Mouse (Mus musculus) bone marrow, adult 2 months (tissue): ENCODE data around the gene Gstm2. TPM values are rescaled to one million over a fixed set of nuclear protein-coding genes. Genes with fewer than 3 reads are reported as not detected.
A peak's percentile ranks its signal among the peaks of the same experiment; 100 is the strongest.
"Not testable (repeated sequence)": the region's sequence is repeated elsewhere in the genome, so short reads cannot be mapped to it uniquely, and the experiment has no call there.

Source experiments
- H3K27ac ChIP-seq: fragments of 200-500 bp; 2 replicates; pipeline ENCODE4 v1.5.1; 2012; ENCODE audit warnings: low read depth, mild to moderate bottlenecking, control low read depth, inconsistent platforms, low read length; ENCODE audit not compliant: control insufficient read depth, poor library complexity, insufficient read depth
- H3K4me1 ChIP-seq: fragments of 200-500 bp; 2 replicates; pipeline ENCODE4 v1.6.1; 2011; ENCODE audit warnings: low read length; ENCODE audit not compliant: control insufficient read depth, insufficient read depth
- H3K4me3 ChIP-seq: fragments of 200-500 bp; replicated peaks from 2 replicates; pipeline ENCODE3; 2011; ENCODE audit warnings: mild to moderate bottlenecking, low read depth, low read length, control low read depth; ENCODE audit not compliant: control insufficient read depth
- CTCF ChIP-seq: fragments of 200-500 bp; IDR thresholded peaks from 2 replicates; pipeline ENCODE4 v1.5.1; 2011; ENCODE audit warnings: low read length, control low read depth; ENCODE audit not compliant: control insufficient read depth, insufficient read depth
- POLR2A ChIP-seq: fragments of 200-500 bp; IDR thresholded peaks from 2 replicates; pipeline ENCODE4 v1.6.1; 2011; ENCODE audit warnings: low read depth, mild to moderate bottlenecking, control low read depth, low read length, borderline replicate concordance; ENCODE audit not compliant: control insufficient read depth
- WGBS: fragments of 180-500 bp; shearing (Covaris S2); methylation state at CpG from one replicate; pipeline ENCODE4 v1.1.7; 2018; 5-methylcytosine and 5-hydroxymethylcytosine counted together
- polyA plus RNA-seq: library from polyadenylated mRNA; stranded (reverse); fragments of >200 nt; gene quantifications from 2 replicates; pipeline ENCODE4 v1.2.4, GENCODE M21; 2011; ENCODE audit warnings: low replicate concordance; ENCODE audit not compliant: missing spikeins, insufficient read depth, insufficient read length

Gstm2 gene
- polyA plus RNA-seq, 1 experiment: 10.5 TPM

GRCm38 (mm10) chr3:108018190-108018820, 32.1 kb upstream of the Gstm2 start:
- WGBS: 7% methylated on average over 14 of the region's 14 CpGs

GRCm38 (mm10) chr3:108017473-108018189, 31.4 kb upstream of the Gstm2 start, which contains the start of gene Gstm1:
Gene Gstm1 (minus strand): TSS chr3:108017973.
- Histone ChIP-seq H3K4me1 (peaks cover 6% of the 10 kb centered on the region; the same call in 1 of the 2 replicates), H3K4me3 (peak within 1 kb of the TSS; percentile 59), H3K27ac (peak within 1 kb of the TSS; percentile 76)
- under 1% methylated on average over 31 of the region's 31 CpGs for WGBS
- no peak for TF ChIP-seq POLR2A
- TF ChIP-seq CTCF: peak; percentile 76

More at GRCm38 (mm10) chr3:108018190-108018820, 32.1 kb upstream of the Gstm2 start:
- no peak for TF ChIP-seq POLR2A
- no peak for TF ChIP-seq CTCF
- Histone ChIP-seq H3K4me1 (peaks cover 6% of the 10 kb centered on the region; the same call in 1 of the 2 replicates), H3K27ac (peak overlapping the region; percentile 76), H3K4me3 (peak overlapping the region; percentile 59)

GRCm38 (mm10) chr3:108016468-108016867, 30.2 kb upstream of the Gstm2 start:
- WGBS: 74% methylated on average over 5 of the region's 5 CpGs
- not testable (repeated sequence) for H3K27ac ChIP-seq, H3K4me1 ChIP-seq, H3K4me3 ChIP-seq

GRCm38 (mm10) chr3:108014974-108015346, 28.7 kb upstream of the Gstm2 start:
- WGBS: 92% methylated on average over 2 of the region's 2 CpGs
- no peak for TF ChIP-seq POLR2A
- no peak for TF ChIP-seq CTCF
- Histone ChIP-seq H3K27ac (no peak overlapping the region), H3K4me3 (no peak overlapping the region), H3K4me1 (peaks cover 5% of the 10 kb centered on the region; the same call in 1 of the 2 replicates)

- H3K27ac ChIP-seq: no peak overlapping the region
- H3K4me3 ChIP-seq: no peak overlapping the region
- TF ChIP-seq CTCF (no peak), POLR2A (no peak)
- 64% methylated on average over 8 of the region's 8 CpGs for WGBS
- H3K4me1 ChIP-seq: peaks cover 5% of the 10 kb centered on the region; the same call in 1 of the 2 replicates
These were observed 28.1 kb upstream of the Gstm2 start for GRCm38 (mm10) chr3:108014098-108014973.

GRCm38 (mm10) chr3:108013331-108013871, 27.1 kb upstream of the Gstm2 start:
- Histone ChIP-seq H3K4me1 (peaks cover 2% of the 10 kb centered on the region; the same call in 1 of the 2 replicates), H3K4me3 (no peak overlapping the region), H3K27ac (no peak overlapping the region)
- WGBS: 25% methylated on average over 4 of the region's 4 CpGs
- no peak for TF ChIP-seq CTCF
- TF ChIP-seq POLR2A: no peak

GRCm38 (mm10) chr3:108011558-108011957, 25.3 kb upstream of the Gstm2 start:
- peaks cover 2% of the 10 kb centered on the region; the same call in 1 of the 2 replicates for H3K4me1 ChIP-seq
- no peak overlapping the region for H3K4me3 ChIP-seq
- 78% methylated on average over 3 of the region's 3 CpGs for WGBS
- no peak for TF ChIP-seq POLR2A
- TF ChIP-seq CTCF: no peak
- H3K27ac ChIP-seq: no peak overlapping the region
